Mouse (Mus musculus) hindbrain, embryonic 15.5 days (tissue): ENCODE data around the gene Pafah1b3. TPM values are rescaled to one million over a fixed set of nuclear protein-coding genes. Genes with fewer than 3 reads are reported as not detected.
"Not testable (repeated sequence)": the region's sequence is repeated elsewhere in the genome, so short reads cannot be mapped to it uniquely, and the experiment has no call there.

ENCODE experiments used
- ATAC-seq: fragments of 200-750 bp; cut with Nextera tagmentation; 2 replicates; pipeline ENCODE4 v1.8.0; 2017; ENCODE audit warnings: low read depth, moderate number of reproducible peaks, moderate TSS enrichment; ENCODE audit not compliant: low FRiP score
- H3K27ac ChIP-seq: fragments of 300-500 bp; sonication (generic); replicated peaks from 2 replicates; pipeline ENCODE4 v1.5.1; 2015; ENCODE audit warnings: mild to moderate bottlenecking, inconsistent platforms
- H3K27me3 ChIP-seq: fragments of 300-500 bp; sonication (generic); 2 replicates; pipeline ENCODE4 v1.6.1; 2015; ENCODE audit warnings: control low read depth, inconsistent platforms
- H3K36me3 ChIP-seq: fragments of 300-500 bp; sonication (generic); 2 replicates; pipeline ENCODE4 v1.6.1; 2015; ENCODE audit warnings: control low read depth, inconsistent platforms
- H3K4me1 ChIP-seq: fragments of 300-500 bp; sonication (generic); replicated peaks from 2 replicates; pipeline ENCODE4 v1.6.1; 2015; ENCODE audit warnings: control low read depth, inconsistent platforms
- H3K4me2 ChIP-seq: fragments of 300-500 bp; sonication (generic); 2 replicates; pipeline ENCODE4 v1.6.1; 2015; ENCODE audit warnings: moderate library complexity, mild to moderate bottlenecking, inconsistent platforms
- H3K4me3 ChIP-seq: fragments of 300-500 bp; sonication (generic); 2 replicates; pipeline ENCODE4 v1.5.1; 2015; ENCODE audit warnings: mild to moderate bottlenecking, inconsistent platforms
- H3K9ac ChIP-seq: fragments of 300-500 bp; sonication (generic); 2 replicates; pipeline ENCODE4 v1.6.1; 2015; ENCODE audit warnings: inconsistent platforms
- H3K9me3 ChIP-seq: fragments of 300-500 bp; sonication (generic); 2 replicates; pipeline ENCODE4 v1.6.1; 2016; ENCODE audit warnings: control low read depth, inconsistent platforms
- WGBS: fragments of 180-500 bp; shearing (Covaris S2); methylation state at CpG from one replicate; pipeline ENCODE4 v1.1.7; 2015; 5-methylcytosine and 5-hydroxymethylcytosine counted together
- polyA plus RNA-seq: library from polyadenylated mRNA; unstranded; fragments of >200 nt; fragmentation: Nextera tagmentation; extraction: Ambion mirVana; gene quantifications from 2 replicates; pipeline ENCODE4 v1.2.1, GENCODE M21; 2015

Gene Pafah1b3
- polyA plus RNA-seq, 1 experiment from 2014 or later = 579 TPM

DNA sequence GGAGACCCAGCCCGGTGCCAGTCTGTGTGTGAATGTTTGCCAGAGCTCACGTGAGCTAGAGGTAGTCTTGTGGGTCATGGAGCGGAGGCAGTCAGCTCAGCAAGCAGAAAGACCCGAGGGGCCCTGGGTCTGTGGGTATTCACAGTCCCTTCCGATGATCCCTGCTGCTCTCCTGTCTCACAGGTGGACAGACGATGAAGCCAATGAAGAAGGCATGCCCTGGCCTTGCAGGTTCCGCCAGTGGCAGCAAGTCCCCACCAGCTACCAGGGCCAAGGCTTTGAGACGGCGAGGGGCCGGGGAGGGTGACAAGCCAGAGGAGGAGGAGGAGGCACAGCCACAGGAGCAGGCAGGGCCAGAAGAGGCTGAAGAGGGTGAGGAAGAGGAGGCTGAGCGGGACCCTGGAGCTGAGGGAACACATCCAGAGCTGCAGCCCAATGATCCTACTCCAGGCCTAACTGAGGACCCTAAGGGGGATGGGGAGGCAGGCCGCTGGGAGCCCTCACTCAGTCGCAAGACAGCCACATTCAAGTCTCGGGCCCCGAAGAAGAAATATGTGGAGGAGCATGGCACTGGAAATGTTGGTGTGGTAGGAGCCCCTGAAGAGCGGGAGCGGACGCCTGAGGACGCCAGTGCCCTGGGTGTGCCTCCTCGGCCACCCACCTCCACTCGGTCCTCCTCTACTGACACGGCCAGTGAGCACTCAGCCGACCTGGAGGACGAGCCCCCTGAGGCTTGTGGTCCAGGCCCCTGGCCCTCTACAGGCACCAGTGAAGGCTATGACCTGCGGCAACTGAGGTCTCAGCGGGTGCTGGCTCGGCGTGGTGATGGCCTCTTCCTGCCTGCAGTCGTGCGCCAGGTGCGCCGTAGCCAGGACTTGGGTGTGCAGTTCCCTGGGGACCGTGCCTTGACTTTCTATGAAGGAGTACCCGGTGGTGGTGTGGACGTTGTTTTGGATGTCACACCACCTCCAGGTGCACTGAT is 26.8 kb downstream of the Pafah1b3 start:
- Histone ChIP-seq H3K36me3 (peaks cover 24% of the 10 kb centered on the region), H3K4me2 (no peak overlapping the region), H3K9ac (no peak overlapping the region), H3K4me3 (no peak overlapping the region), H3K9me3 (no peaks in the 10 kb centered on the region), H3K4me1 (peaks cover 53% of the 10 kb centered on the region), H3K27ac (no peak overlapping the region), H3K27me3 (no peaks in the 10 kb centered on the region)
- ATAC-seq = no peak
- 88% methylated on average over 35 of the region's 35 CpGs for WGBS

GRCm38 (mm10) chr7:25269545-25270271 is 28.1 kb downstream of the Pafah1b3 start:
- H3K4me1 ChIP-seq = peaks cover 41% of the 10 kb centered on the region
- WGBS = 80% methylated on average over 8 of the region's 8 CpGs
- no peak overlapping the region for H3K27ac ChIP-seq

DNA sequence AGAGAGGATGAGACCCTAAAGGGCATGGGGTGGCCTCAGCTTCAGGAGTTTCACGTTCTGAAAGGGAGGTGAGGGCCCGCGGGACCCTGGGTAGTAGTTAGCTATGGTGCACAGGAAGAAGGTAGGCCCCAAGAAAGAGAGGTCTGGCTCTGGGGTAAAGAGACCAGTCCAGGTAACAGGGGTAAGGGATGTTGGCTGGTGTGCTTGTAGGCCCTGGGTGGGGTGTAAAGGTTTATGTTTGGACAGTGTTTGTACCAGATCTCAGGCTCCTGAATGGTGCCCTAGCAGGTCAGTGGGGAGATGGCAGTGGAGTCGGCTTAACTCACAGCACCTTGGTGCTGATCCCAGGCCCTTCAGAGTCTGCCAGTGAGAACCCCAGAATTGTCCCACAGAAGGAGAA is 28.8 kb downstream of the Pafah1b3 start:
- H3K9ac ChIP-seq = peak overlapping the region; percentile 87
- H3K27me3 ChIP-seq = no peaks in the 10 kb centered on the region
- peak overlapping the region; percentile 76 for H3K4me3 ChIP-seq
- H3K36me3 ChIP-seq = peaks cover 24% of the 10 kb centered on the region
- no peak for ATAC-seq
- H3K4me2 ChIP-seq = peak overlapping the region; percentile 74
- H3K9me3 ChIP-seq = no peaks in the 10 kb centered on the region
- H3K27ac ChIP-seq = peak overlapping the region; percentile 90
- WGBS = 50% methylated on average over 4 of the region's 4 CpGs
- H3K4me1 ChIP-seq = peaks cover 34% of the 10 kb centered on the region

More at GRCm38 (mm10) chr7:25269545-25270271, 28.1 kb downstream of the Pafah1b3 start:
- H3K4me3 ChIP-seq = peak overlapping the region; percentile 76; the same call in 1 of the 2 replicates
- H3K9me3 ChIP-seq = no peaks in the 10 kb centered on the region
- ATAC-seq = no peak
- peaks cover 24% of the 10 kb centered on the region for H3K36me3 ChIP-seq
- no peaks in the 10 kb centered on the region for H3K27me3 ChIP-seq
- H3K9ac ChIP-seq = peak overlapping the region; percentile 87; the same call in 1 of the 2 replicates
- H3K4me2 ChIP-seq = peak overlapping the region; percentile 74

- Histone ChIP-seq H3K4me3 (peak overlapping the region; percentile 76), H3K27me3 (no peaks in the 10 kb centered on the region), H3K9ac (peak overlapping the region; percentile 87), H3K9me3 (no peaks in the 10 kb centered on the region), H3K27ac (peak overlapping the region; percentile 90), H3K4me1 (peaks cover 30% of the 10 kb centered on the region), H3K4me2 (peak overlapping the region; percentile 74), H3K36me3 (peaks cover 24% of the 10 kb centered on the region)
- 7% methylated on average over 7 of the region's 7 CpGs for WGBS
- no peak for ATAC-seq
Measured at GRCm38 (mm10) chr7:25268588-25268987, 29.2 kb downstream of the Pafah1b3 start.

- Histone ChIP-seq H3K27me3 (no peaks in the 10 kb centered on the region), H3K4me2 (peak overlapping the region; percentile 74), H3K36me3 (peaks cover 18% of the 10 kb centered on the region; the same call in 1 of the 2 replicates), H3K4me3 (peak overlapping the region; percentile 76), H3K9me3 (no peaks in the 10 kb centered on the region), H3K9ac (peak overlapping the region; percentile 87), H3K4me1 (peaks cover 25% of the 10 kb centered on the region), H3K27ac (peak overlapping the region; percentile 96)
- under 1% methylated on average over 33 of the region's 33 CpGs for WGBS
- peak; percentile 96 for ATAC-seq
Measured at GRCm38 (mm10) chr7:25267751-25268463, 29.9 kb downstream of the Pafah1b3 start.

DNA sequence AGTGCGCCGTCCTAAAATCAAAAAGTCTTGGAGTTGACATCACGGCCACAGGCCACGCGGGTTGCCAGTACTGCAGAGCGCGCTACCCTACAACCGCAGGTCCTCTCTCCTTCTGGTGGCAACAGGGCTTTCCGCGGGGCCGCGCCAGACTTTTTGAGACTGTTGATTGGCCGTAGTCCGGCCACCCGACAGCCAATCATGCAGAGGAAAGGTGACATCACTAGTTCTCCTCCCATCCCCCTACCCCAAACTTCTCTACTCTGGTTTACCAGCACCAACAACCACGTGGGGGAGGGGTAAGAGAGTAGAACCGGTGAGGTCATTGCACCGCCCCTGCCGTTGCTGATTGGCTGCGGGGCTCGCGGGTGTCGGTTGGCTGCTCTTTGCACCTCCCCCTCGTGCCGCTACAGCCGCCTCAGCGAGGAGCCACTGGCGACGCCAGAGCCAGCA is 30.5 kb downstream of the Pafah1b3 start, which contains the start of gene Cic:
Gene Cic (plus strand): TSS at position 404 of the 450 bp plus-strand sequence.
- peak within 1 kb of the TSS; percentile 96 for H3K27ac ChIP-seq
- H3K36me3 ChIP-seq = peaks cover 12% of the 10 kb centered on the region; the same call in 1 of the 2 replicates
- H3K9me3 ChIP-seq = no peaks in the 10 kb centered on the region
- H3K4me2 ChIP-seq = peak within 1 kb of the TSS; percentile 74
- no peaks in the 10 kb centered on the region for H3K27me3 ChIP-seq
- peak; percentile 89 for ATAC-seq
- peak within 1 kb of the TSS; percentile 76 for H3K4me3 ChIP-seq
- WGBS = under 1% methylated on average over 29 of the region's 29 CpGs
- peaks cover 25% of the 10 kb centered on the region for H3K4me1 ChIP-seq
- H3K9ac ChIP-seq = peak within 1 kb of the TSS; percentile 87

- Histone ChIP-seq H3K9ac (no peak overlapping the region), H3K36me3 (0 out of 2 replicates have a peak, but pooled peaks cover 4% of the 10 kb centered on the region)
- WGBS = 89% methylated on average over 8 of the region's 8 CpGs
Measured at GRCm38 (mm10) chr7:25266180-25266962, 31.4 kb downstream of the Pafah1b3 start.

GRCm38 (mm10) chr7:25265743-25266142 is 32.0 kb downstream of the Pafah1b3 start:
- peaks cover 25% of the 10 kb centered on the region for H3K4me1 ChIP-seq
- H3K9ac ChIP-seq, H3K4me2 ChIP-seq, H3K36me3 ChIP-seq, H3K4me3 ChIP-seq, H3K27ac ChIP-seq, ATAC-seq, H3K27me3 ChIP-seq, H3K9me3 ChIP-seq: not testable (repeated sequence)
- 92% methylated on average over 5 of the region's 5 CpGs for WGBS

More at GRCm38 (mm10) chr7:25266180-25266962, 31.4 kb downstream of the Pafah1b3 start:
- Histone ChIP-seq H3K4me3 (no peak overlapping the region; the same call in 1 of the 2 replicates), H3K27ac (no peak overlapping the region), H3K4me2 (peak overlapping the region; percentile 65), H3K27me3 (no peaks in the 10 kb centered on the region), H3K9me3 (no peaks in the 10 kb centered on the region), H3K4me1 (peaks cover 25% of the 10 kb centered on the region)
- ATAC-seq = no peak

DNA sequence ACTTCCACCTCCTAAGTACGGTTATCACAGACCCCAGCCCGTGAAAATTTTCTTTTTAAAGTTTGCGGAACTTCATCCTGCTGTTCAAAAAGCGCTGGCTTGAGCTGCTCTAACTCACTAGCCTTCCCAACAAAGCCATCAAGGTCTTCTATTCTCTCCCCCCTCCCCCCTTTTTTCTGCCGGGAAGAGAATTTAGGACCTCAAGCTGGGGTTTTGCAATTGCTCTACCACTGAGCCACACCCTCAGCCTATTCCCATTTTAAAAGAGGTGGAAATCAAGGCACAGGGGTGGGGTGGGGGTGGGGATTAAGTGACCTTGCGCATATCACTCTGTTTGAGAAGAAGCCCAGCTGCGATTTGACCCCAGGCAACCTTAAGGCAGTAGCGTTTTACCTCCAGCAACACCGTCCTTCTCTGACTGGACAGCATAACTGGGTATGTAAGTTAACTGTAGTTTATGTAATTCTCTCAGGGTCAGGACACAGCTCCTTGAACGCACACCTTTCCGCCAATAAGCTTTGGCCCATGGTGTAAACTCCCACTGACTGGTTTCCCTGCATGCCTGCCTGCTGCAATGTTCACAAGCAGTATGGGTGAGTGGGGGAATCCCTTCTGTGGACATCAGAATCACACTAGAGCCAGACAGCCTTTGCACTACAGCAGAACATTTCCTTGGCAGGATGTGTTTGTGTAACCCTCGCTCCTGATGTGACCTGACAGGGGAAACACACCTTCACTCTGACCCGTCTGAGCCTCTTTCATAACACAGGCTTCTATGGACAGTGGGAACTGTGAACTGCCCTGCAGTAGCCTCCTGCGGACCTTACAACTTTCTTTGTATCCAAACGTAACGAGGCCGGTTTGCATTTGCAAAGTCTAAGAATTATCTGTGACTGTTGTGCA is 33.6 kb downstream of the Pafah1b3 start:
- WGBS = 24% methylated on average over 17 of the region's 17 CpGs

GRCm38 (mm10) chr7:25261896-25262295 is 35.9 kb downstream of the Pafah1b3 start:
- Histone ChIP-seq H3K9me3 (no peaks in the 10 kb centered on the region), H3K4me3 (no peak overlapping the region), H3K27ac (no peak overlapping the region), H3K36me3 (no peaks in the 10 kb centered on the region), H3K9ac (no peak overlapping the region), H3K27me3 (no peaks in the 10 kb centered on the region), H3K4me1 (peaks cover 2% of the 10 kb centered on the region), H3K4me2 (no peak overlapping the region)
- no peak for ATAC-seq
- 50% methylated on average over 1 of the region's 1 CpGs for WGBS

More for the DNA sequence above, 33.6 kb downstream of the Pafah1b3 start:
- Histone ChIP-seq H3K4me3 (no peak overlapping the region), H3K4me1 (peaks cover 11% of the 10 kb centered on the region), H3K27me3 (no peaks in the 10 kb centered on the region), H3K36me3 (no peaks in the 10 kb centered on the region), H3K27ac (no peak overlapping the region), H3K9ac (no peak overlapping the region), H3K9me3 (no peaks in the 10 kb centered on the region), H3K4me2 (no peak overlapping the region)
- no peak for ATAC-seq
